Mouse (Mus musculus): Measurements from ENCODE around the gene Frmpd3.
"Not testable (repeated sequence)": the region's sequence is repeated elsewhere in the genome, so short reads cannot be mapped to it uniquely, and the experiment has no call there.

Frmpd3 gene

GRCm38 (mm10) chrX:140341656-140342392 lies at the start of gene Frmpd3:
Frmpd3 (plus strand) TSS chrX:140342263.
- peak; percentile 18 for DNase-seq (ENCODE audit: low spot score)

GRCm38 (mm10) chrX:140303731-140304130 lies 38.3 kb upstream of the Frmpd3 start:
- no peak for DNase-seq (ENCODE audit: low spot score)

- DNase-seq (ENCODE audit: low spot score), result no peak
These were observed 36.4 kb upstream of the Frmpd3 start for GRCm38 (mm10) chrX:140305652-140306051.

DNA sequence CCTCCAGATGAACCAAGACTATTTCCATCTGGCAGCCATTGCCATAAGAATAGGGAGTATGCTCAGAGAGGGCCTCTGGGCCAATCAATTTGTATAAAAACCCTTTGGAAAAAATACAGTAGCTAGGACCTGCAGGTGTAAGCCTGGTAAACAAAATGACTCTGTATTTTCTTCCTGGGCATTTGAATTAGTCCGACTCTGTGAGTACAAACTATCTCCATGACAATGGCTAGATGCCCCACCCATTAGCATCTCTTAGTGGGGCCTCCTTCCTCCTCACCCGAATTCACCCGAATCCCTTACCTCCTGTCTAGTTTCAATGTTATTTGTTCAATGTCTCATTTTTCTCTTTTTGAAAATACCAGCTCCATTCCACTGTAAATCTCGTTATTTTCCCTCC lies 24.1 kb upstream of the Frmpd3 start:
- no peak for DNase-seq (ENCODE audit: low spot score)

DNA sequence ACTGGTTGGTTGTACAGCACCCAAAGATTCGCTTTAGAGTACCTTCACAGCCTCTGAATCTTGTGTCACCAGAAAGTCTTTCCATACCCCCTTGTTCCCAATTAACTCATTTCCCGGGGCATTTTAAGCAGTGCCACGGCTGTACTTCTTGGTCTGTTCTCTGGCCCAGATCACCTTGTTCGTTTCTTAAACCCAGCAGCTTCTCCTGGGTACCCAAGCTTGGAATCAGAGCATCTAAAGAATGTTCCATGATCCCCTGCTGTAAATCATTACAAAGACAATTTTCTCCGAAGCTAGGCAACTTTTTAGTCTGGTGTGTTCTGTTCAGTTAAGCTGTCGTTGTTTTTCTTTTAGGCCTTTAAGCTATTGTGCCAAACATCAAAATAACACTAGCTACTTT lies 22.9 kb upstream of the Frmpd3 start:
- DNase-seq (ENCODE audit: low spot score), result no peak

DNA sequence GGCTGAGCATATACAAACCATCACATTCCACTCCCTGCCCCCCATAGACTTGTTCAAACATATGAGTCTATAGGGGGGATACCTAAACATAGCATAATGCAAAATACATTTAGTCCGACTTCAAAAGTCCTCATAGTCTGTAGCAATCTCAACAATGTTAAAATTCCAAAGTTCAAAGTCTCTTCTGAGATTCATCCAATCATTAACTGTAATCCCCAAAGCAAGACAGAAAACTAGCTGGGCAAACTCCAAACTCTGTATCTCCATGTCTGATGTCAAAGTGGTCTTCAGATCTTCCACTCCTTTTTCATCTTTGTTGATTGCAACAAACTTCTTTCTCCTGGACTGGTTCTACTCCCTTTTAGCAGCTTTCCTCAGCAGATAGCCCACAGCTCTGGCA lies 21.4 kb upstream of the Frmpd3 start:
- DNase-seq (ENCODE audit: low spot score), result not testable (repeated sequence)

DNA sequence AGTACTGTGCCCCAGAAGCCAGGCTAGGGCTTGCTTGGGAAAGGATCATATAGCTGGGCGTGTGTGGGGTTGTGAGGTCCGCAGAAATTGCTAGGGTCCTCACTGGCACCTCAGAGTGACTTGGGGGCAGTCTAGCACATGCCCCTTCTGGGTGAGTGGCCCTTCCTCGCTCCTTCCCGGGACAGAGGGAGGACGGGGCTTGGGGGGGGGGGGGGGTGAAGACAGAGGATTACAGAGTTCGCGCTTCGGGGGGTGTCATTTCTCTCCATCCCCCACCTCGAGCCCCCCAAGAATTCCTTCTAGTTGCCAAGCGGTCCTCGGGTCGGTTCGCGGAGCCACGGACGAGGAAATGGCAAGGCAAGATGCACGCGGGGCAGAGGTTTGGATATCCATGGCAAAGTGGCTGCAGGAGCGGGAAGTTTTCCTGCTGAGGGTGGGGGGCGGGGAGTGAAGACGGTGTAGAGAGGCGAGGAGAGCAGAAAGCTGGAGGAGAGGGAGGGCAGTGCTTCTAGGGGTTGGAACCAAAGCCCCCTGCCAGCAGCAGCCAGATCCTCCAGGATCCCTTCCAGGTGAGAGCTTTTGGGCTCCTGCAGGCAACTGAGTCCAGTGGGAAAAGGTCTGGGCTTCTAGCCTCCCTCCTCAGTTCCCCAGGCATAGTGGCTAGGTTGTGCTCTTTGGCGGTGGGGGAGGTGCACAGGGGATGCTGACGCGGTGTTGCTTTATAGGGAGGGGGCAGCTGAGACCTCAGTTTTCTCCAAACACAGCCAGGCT lies 515 bp downstream of the Frmpd3 start:
- DNase-seq (ENCODE audit: low spot score), result no peak

- DNase-seq (ENCODE audit: low spot score), result no peak
These were observed 33.6 kb downstream of the Frmpd3 start for GRCm38 (mm10) chrX:140375628-140376027.

- DNase-seq (ENCODE audit: low spot score), result no peak
These were observed 57.9 kb downstream of the Frmpd3 start for GRCm38 (mm10) chrX:140399986-140400385.

DNA sequence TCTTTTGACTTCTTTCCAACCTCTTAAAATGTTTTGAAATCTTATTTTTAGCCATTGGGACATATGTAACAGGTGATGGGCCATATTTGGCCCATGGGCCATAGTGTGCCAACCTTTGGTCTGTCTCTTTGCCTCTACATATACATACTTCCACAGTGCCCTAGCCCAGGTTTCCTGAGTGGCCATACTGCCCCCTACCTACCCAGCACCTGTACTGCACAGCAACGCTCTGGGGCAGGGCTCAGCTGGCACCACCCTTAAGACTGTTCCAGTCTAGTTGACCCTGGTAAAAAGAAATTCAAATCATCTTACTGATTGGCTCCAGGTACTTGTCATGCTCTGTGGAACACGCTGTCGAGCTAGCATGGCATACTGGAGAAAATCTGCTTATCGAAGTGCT lies 60.8 kb downstream of the Frmpd3 start:
- no peak for DNase-seq (ENCODE audit: low spot score)

DNA sequence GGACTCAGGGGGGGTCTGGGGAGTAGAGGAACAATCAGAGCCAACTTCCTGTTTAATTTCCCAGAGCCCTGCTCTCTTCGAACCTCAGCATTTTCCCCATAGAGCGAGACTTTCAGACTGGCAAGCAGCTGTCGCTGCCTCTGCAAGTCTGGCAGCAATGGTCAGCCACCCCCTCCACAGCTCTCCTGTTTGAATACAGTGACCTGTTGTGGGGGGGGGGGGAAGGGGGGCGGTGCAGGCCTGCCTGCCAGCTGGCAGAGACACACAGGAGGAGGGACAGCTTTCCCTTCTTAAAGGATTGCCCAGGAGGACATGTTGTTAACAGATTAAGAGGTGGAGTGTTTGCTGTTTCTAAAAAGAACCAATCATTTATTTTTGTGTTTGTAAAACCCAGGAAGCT lies 64.0 kb downstream of the Frmpd3 start:
- no peak for DNase-seq (ENCODE audit: low spot score)

GRCm38 (mm10) chrX:140406501-140406900 lies 64.4 kb downstream of the Frmpd3 start:
- DNase-seq (ENCODE audit: low spot score), result no peak

DNA sequence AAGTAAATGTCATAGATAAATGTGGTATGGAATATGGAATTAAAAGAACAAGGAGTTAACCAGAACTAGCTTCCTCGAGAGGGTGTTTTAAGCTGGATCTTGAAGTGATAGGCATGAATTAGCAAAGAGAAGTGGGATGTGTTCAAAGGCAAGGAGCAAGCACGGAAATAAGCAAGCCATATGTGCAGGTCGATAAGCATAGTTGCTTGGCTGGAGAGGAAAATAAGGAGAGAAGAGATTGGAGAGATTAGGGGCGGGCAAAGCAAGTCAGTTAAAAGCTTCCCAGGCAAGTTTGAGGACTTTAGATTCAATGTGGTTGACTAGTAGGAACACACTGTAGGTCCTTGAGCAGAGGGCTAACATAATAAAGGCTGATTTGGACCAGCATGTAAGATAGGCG lies 65.5 kb downstream of the Frmpd3 start:
- DNase-seq (ENCODE audit: low spot score), result no peak

DNA sequence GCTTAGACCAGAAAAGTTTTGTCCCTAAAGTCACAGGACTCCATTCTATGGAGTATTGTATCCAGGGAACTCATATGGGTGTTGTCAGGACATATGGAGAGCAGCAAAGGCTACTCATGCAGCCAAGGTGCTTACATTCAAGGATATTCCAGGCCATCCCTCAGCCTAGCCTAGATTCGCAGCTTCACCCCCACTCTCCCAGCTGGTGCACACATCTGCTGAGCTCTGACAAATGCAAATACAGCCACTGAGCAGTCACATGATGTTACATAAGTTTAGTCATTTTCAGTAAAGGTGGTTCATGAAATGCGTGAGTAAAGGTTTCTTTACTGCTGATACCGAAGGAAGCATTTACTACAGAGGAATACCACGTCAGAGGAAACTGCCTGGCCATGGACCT lies 76.4 kb downstream of the Frmpd3 start:
- DNase-seq (ENCODE audit: low spot score), result no peak

DNA sequence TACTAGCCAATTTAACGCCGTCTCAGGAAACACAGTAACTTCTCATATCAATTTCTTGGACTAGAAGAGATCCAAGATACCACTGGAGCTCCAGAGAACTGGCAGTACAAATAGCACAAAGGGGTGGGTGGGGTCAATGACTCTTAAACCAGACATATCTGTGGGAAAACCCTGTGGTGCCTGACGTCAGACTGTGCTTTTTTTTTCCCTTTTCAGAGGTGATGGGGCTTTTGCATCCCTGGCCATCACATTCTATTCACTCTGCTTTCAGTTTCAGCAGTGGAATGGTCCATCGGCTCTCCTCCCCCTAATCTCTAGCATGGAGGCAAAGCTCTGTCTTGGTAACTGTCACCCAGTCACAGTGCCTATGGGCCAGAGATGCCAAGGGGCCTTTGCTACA lies 85.1 kb downstream of the Frmpd3 start:
- no peak for DNase-seq (ENCODE audit: low spot score)

DNA sequence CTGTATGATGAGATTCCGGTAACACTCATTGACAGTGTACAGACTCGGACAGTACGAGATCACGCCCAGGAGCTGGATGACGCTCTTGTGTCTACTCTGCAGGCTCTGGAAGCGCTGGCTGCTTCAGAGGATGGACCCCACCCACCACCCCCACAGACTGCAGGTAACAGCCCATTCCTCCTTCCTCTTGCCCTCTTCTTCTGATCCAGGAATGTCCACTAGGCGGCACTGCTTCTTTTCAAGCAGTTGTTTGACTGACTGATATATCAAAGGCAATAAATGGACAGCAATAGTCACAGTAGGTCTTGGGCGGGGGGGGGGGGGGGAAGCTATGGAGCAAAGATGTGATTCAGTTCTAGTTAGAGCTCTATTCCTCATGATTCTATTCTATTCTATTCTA lies 86.2 kb downstream of the Frmpd3 start:
- no peak for DNase-seq (ENCODE audit: low spot score)

GRCm38 (mm10) chrX:140429985-140430384 lies 87.9 kb downstream of the Frmpd3 start:
- DNase-seq (ENCODE audit: low spot score), result no peak

DNA sequence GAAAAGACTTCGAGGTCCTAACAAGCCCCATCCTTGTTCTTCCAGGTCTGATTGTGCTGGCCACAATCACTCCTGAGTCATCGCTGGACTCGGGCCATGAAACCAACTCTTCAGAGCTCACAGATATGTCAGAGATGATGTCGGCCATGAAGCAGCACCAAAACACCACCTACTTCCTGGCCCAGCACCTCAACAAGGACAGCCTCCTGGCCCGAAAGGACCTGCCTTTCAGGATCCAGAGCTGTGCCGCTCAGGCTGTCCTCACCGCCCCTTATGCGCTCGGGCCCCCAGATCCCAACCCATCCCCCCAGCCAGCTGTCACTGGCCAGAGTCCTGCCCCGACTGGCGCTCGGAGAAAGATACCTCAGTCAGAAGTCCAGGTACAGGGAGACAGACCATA lies 88.4 kb downstream of the Frmpd3 start:
- no peak for DNase-seq (ENCODE audit: low spot score)

GRCm38 (mm10) chrX:140431981-140432380 lies 89.9 kb downstream of the Frmpd3 start:
- DNase-seq (ENCODE audit: low spot score), result no peak

DNA sequence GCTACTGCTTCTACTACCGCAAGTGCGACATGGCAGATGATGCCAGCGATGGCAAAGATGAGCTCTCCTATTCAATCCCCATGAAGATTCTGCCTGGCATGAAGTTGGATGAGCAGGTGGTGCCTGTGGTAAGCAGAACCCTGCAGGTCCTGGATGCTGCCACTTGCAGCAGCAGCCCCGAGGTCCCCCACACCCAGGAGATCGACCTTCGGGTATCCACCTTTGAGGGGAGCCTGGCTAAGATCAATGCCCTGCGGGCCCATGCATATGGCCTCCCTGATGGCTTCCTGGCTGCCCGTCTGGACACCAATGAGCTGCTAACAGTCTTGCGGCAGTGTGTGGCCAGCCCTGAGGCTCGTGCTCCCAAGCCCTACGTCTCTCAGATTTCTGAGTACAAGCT lies 90.7 kb downstream of the Frmpd3 start:
- no peak for DNase-seq (ENCODE audit: low spot score)

GRCm38 (mm10) chrX:140437906-140438305 lies 95.8 kb downstream of the Frmpd3 start:
- no peak for DNase-seq (ENCODE audit: low spot score)

DNA sequence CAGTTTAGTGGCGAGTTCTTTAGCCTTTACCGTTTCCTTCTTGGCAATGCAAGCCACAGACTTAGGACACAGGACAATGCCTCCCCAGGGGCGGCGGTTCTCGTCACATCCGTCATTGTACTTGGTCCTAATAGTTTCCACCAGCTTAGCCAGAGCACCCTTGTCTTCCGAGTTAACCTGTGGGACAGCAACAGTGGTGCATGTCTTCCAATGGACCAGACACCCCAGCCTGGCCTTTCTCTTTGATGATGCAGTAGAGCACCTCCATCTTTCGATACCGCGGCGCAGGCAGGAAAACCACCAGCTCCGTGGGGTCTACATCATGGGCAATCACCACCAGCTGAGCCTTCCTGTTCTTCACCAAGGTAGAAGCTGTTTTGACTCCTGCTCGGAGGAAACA lies 103.5 kb downstream of the Frmpd3 start:
- no peak for DNase-seq (ENCODE audit: low spot score)

DNA sequence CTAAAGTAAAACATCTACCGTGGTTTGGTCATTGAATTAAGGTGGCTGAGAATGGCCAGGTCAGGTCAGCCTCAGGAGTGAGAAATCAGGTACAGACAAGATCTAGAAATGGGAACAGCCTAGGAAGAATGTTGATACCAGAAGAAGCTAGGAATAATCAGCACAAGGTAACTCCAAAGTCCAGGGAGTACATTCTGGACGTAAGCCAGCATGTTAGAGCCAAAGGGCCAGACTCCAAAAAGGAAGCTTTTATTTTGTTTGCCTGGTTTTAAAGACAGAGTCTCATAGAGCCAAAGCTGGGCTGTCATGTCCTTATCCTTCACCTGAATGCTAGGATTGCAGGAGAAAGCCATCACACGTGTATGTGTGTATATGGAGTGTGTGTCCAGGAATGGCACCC lies 108.0 kb downstream of the Frmpd3 start:
- DNase-seq (ENCODE audit: low spot score), result no peak

- peak; percentile 82 for DNase-seq (ENCODE audit: low spot score)
These were observed 114.2 kb downstream of the Frmpd3 start, which contains the start of gene Prps1 for GRCm38 (mm10) chrX:140456279-140456731. Prps1 (plus strand) TSS chrX:140456613.

Data from ovary, postnatal 36 days (tissue).